Mouse (Mus musculus) hindbrain, embryonic 12.5 days (tissue): ENCODE results near the gene Plcb1. TPM values are rescaled to one million over a fixed set of nuclear protein-coding genes. Genes with fewer than 3 reads are reported as not detected.

Experiments
- ATAC-seq: fragments of 200-750 bp; cut with Nextera tagmentation; 2 replicates; pipeline ENCODE4 v1.8.0; 2017; ENCODE audit warnings: moderate TSS enrichment; ENCODE audit not compliant: low FRiP score
- H3K27ac ChIP-seq: fragments of 300-500 bp; sonication (generic); 2 replicates; pipeline ENCODE4 v1.5.1; 2016; ENCODE audit warnings: mild to moderate bottlenecking
- H3K27me3 ChIP-seq: fragments of 300-500 bp; sonication (generic); 2 replicates; pipeline ENCODE4 v1.6.1; 2016; ENCODE audit warnings: mild to moderate bottlenecking
- H3K36me3 ChIP-seq: fragments of 300-500 bp; sonication (generic); 2 replicates; pipeline ENCODE4 v1.6.1; 2016; ENCODE audit warnings: mild to moderate bottlenecking
- H3K4me1 ChIP-seq: fragments of 300-500 bp; sonication (generic); 2 replicates; pipeline ENCODE4 v1.6.1; 2016
- H3K4me2 ChIP-seq: fragments of 300-500 bp; sonication (generic); replicated peaks from 2 replicates; pipeline ENCODE4 v1.6.1; 2016; ENCODE audit warnings: mild to moderate bottlenecking
- H3K4me3 ChIP-seq: fragments of 300-500 bp; sonication (generic); 2 replicates; pipeline ENCODE4 v1.5.1; 2016; ENCODE audit warnings: mild to moderate bottlenecking
- H3K9ac ChIP-seq: fragments of 300-500 bp; sonication (generic); 2 replicates; pipeline ENCODE4 v1.6.1; 2016; ENCODE audit warnings: mild to moderate bottlenecking, moderate library complexity
- H3K9me3 ChIP-seq: fragments of 300-500 bp; sonication (generic); replicated peaks from 2 replicates; pipeline ENCODE4 v1.6.1; 2016; ENCODE audit warnings: mild to moderate bottlenecking
- WGBS: fragments of 180-500 bp; shearing (Covaris S2); methylation state at CpG from one replicate; pipeline ENCODE4 v1.1.7; 2016; 5-methylcytosine and 5-hydroxymethylcytosine counted together
- polyA plus RNA-seq: library from polyadenylated mRNA; unstranded; fragments of >200 nt; fragmentation: Nextera tagmentation; extraction: Ambion mirVana; gene quantifications from 2 replicates; pipeline ENCODE4 v1.2.1, GENCODE M21; 2016

The Plcb1 gene
- polyA plus RNA-seq, 1 experiment from 2014 or later = 20.6 TPM

DNA sequence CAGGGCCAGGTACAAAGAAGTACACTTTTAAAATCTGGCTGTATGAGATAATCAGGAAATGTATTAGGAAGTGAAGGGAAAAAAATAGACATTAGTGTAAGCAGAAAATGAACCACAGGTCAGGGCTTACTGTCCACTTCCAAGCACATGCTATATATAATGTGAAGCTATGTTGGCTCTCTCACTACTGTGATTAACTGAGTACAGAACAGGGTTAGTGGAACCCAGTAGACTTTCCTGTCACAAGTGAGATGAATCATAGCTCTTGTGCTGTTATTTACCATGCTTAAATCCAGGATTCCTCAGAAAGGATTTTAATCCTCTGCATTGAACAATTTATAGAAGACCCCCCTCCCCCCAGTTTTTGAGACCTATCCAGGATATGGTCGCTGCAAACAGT is 668.6 kb downstream of the Plcb1 start:
- Histone ChIP-seq H3K27me3 (no peaks in the 10 kb centered on the region), H3K9me3 (no peaks in the 10 kb centered on the region), H3K36me3 (no peaks in the 10 kb centered on the region), H3K9ac (no peak overlapping the region), H3K4me1 (no peaks in the 10 kb centered on the region), H3K4me3 (no peak overlapping the region), H3K4me2 (no peak overlapping the region), H3K27ac (no peak overlapping the region)
- 71% methylated on average over 1 of the region's 1 CpGs for WGBS
- ATAC-seq = no peak

DNA sequence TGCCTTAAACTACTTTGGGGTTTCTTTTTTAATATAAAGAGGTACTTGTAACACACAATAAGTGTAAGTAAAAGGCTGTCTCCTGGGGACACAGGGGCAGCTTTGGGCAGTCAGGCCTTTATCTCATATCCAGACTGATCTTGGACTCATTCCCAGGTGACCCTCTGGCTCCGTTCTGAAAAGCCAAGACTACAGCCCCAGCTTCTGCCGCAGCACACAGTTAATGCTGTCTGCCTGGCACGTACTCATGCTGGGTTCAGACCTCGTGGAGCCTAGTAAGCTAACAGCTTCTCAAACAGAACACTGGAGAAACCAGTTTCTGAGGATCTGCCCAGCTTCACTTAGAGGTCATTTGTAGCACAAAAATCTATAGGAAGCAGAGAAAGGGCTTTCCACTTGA is 682.0 kb downstream of the Plcb1 start:
- no peak for ATAC-seq
- 77% methylated on average over 4 of the region's 4 CpGs for WGBS
- H3K27me3 ChIP-seq = no peaks in the 10 kb centered on the region

DNA sequence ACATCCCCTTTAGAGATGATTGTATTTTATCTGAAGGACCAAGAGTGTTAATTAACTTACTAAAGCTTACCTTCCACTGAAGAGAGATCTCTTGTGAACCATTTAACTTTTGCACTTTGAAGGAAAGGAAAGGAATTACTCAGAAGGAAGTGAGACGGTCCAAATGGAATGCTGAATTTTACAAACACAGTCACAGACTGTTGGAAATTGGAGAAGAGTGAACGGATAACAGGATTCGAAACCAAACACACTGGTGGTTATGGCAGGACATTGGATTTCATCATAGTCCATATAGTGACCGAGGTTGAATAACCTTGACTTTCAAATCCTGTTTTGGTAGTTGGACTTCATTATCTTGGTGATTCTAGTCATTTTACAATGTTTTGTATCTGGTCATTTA is 688.2 kb downstream of the Plcb1 start:
- H3K9ac ChIP-seq = no peak overlapping the region
- H3K36me3 ChIP-seq = no peaks in the 10 kb centered on the region
- no peak for ATAC-seq
- no peak overlapping the region for H3K4me3 ChIP-seq
- H3K9me3 ChIP-seq = no peaks in the 10 kb centered on the region
- H3K27me3 ChIP-seq = no peaks in the 10 kb centered on the region
- no peaks in the 10 kb centered on the region for H3K4me1 ChIP-seq
- H3K4me2 ChIP-seq = no peak overlapping the region
- WGBS = 87% methylated on average over 4 of the region's 4 CpGs
- H3K27ac ChIP-seq = no peak overlapping the region

More for the DNA sequence above, 682.0 kb downstream of the Plcb1 start:
- no peak overlapping the region for H3K4me3 ChIP-seq
- H3K36me3 ChIP-seq = no peaks in the 10 kb centered on the region
- no peaks in the 10 kb centered on the region for H3K4me1 ChIP-seq
- H3K4me2 ChIP-seq = no peak overlapping the region
- H3K9ac ChIP-seq = no peak overlapping the region
- H3K9me3 ChIP-seq = no peaks in the 10 kb centered on the region
- no peak overlapping the region for H3K27ac ChIP-seq

DNA sequence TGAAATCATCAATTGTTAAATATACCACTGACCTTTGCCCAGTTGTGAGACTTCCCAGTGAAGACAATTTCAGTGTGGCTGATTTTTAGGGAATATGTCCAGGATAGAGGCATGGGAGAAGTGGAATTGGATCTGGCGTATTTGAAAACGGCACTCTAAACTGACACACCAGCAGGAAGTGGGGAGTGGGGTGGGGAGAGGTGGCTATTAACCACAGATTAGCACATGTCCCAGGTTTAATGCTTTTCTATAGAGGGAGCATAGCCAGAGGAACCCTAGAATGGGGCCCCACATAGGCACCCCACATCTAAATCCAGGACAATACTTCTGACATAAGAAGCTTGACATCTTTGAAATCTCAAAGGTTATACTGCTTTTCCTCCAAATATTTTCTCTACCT is 699.4 kb downstream of the Plcb1 start:
- H3K4me1 ChIP-seq = no peaks in the 10 kb centered on the region
- 72% methylated on average over 2 of the region's 2 CpGs for WGBS
- H3K4me2 ChIP-seq = no peak overlapping the region
- no peak for ATAC-seq
- no peaks in the 10 kb centered on the region for H3K9me3 ChIP-seq
- no peaks in the 10 kb centered on the region for H3K27me3 ChIP-seq
- no peaks in the 10 kb centered on the region for H3K36me3 ChIP-seq
- H3K4me3 ChIP-seq = no peak overlapping the region
- H3K27ac ChIP-seq = no peak overlapping the region
- H3K9ac ChIP-seq = no peak overlapping the region

DNA sequence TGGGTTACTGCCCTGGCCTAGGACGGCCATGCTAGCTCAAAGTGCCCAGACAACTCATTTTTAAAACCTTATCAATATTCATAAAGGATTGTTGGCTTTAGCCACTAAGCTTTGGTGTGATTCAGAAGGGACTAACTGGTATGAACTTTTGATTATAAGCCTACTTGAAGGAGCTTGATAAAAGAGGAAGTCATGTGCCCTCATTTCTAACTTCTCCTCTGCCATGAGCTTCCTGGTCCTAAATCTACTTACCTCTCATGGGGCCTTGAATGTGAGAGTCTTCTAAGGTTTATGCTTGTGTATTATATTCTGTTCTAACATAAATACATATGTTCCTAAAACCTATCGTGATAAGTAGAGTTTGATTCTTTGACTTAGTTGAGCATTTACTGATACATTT is 702.4 kb downstream of the Plcb1 start:
- H3K9me3 ChIP-seq = no peaks in the 10 kb centered on the region
- H3K9ac ChIP-seq = no peak overlapping the region
- 81% methylated on average over 2 of the region's 2 CpGs for WGBS
- H3K4me2 ChIP-seq = no peak overlapping the region
- no peak overlapping the region for H3K4me3 ChIP-seq
- no peak for ATAC-seq
- H3K36me3 ChIP-seq = no peaks in the 10 kb centered on the region
- no peaks in the 10 kb centered on the region for H3K27me3 ChIP-seq
- H3K4me1 ChIP-seq = no peaks in the 10 kb centered on the region
- H3K27ac ChIP-seq = no peak overlapping the region

DNA sequence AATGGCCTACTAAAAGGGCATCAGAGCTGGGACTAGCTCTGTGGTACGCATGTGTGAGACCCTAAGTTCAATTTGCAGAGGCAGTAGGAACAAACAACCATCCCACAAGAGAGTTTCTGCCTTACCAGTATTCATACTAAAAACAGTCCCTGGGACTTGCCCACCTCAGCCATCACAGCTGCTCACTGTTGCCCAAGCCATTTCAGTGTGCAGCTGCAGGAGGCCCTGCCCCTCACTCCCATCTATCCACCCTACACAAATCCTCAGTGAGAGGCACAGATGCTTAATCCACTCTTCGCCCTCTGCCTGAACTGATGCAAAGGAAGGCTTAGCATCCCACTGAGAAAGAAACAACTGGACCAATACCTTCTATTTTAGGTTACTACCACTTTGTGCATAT is 703.3 kb downstream of the Plcb1 start:
- Histone ChIP-seq H3K27ac (no peak overlapping the region), H3K4me3 (no peak overlapping the region), H3K4me2 (no peak overlapping the region), H3K4me1 (no peaks in the 10 kb centered on the region), H3K9ac (no peak overlapping the region), H3K27me3 (no peaks in the 10 kb centered on the region), H3K36me3 (no peaks in the 10 kb centered on the region), H3K9me3 (no peaks in the 10 kb centered on the region)
- no peak for ATAC-seq
- WGBS = 79% methylated on average over 2 of the region's 2 CpGs

DNA sequence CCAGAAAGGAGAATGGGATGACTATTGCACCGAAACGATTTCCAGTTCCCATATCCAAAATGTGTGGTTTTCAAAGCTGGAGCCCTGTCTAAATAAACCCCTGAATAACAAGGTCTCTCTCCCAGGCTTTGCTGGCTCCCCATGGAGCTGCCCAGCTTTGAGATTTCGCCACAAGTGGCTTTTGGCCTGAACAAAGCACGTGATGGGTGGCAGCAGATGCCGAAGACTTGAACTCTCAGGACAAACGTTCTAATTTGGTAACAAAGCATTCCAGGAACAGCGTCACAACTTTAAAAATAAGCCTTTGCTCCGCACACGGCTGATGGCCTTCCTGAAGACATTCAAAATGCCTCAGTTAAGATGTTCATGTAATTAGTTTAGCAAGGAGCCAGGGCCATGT is 706.9 kb downstream of the Plcb1 start:
- ATAC-seq = no peak
- Histone ChIP-seq H3K27me3 (no peaks in the 10 kb centered on the region), H3K9me3 (no peaks in the 10 kb centered on the region), H3K4me3 (no peak overlapping the region), H3K4me2 (no peak overlapping the region), H3K27ac (no peak overlapping the region), H3K4me1 (no peaks in the 10 kb centered on the region), H3K36me3 (no peaks in the 10 kb centered on the region), H3K9ac (no peak overlapping the region)
- WGBS = 71% methylated on average over 9 of the region's 9 CpGs

DNA sequence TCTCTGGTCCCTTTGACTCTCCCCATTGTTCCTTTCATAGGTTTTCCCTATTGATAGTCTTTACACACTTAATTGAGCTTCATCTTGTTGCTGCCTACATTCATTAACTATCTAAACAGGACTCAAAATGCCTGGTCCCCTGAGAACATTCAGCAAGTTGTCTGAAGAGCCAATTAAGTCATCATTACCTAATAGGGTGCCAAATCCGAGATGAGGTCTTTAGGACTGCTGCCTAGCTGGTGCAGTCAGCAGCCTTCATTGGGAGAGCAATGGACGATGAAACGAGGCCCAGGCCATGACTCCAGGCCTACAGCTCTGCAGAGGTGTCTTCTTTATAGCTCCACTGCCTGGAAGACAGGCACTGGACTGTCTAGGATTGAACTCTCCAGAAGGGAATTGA is 710.7 kb downstream of the Plcb1 start:
- Histone ChIP-seq H3K27me3 (no peaks in the 10 kb centered on the region), H3K27ac (no peak overlapping the region), H3K36me3 (no peaks in the 10 kb centered on the region), H3K4me2 (no peak overlapping the region), H3K4me1 (no peaks in the 10 kb centered on the region), H3K4me3 (no peak overlapping the region), H3K9me3 (no peaks in the 10 kb centered on the region), H3K9ac (no peak overlapping the region)
- no peak for ATAC-seq
- WGBS = 23% methylated on average over 3 of the region's 3 CpGs

DNA sequence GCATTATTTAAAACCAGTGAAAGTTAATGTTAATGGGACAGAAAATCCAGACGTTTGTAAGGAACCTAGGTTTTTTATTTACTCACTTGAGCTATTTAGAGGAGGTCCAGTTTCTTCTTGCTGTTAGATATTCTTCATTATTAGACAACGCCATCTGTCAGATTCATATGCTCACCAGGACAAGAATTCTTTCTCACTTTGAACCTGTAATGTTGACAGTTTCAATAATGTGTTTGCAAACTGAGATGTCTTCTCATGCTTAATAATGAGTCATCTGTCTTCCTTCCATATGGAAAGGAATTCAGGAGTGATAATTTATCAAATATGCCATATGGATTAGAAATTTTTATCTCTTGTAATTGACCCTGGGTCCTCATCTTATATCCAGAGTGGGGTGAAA is 711.4 kb downstream of the Plcb1 start:
- Histone ChIP-seq H3K4me3 (no peak overlapping the region), H3K36me3 (no peaks in the 10 kb centered on the region), H3K27ac (no peak overlapping the region), H3K4me1 (no peaks in the 10 kb centered on the region), H3K9me3 (no peaks in the 10 kb centered on the region), H3K9ac (no peak overlapping the region), H3K27me3 (no peaks in the 10 kb centered on the region), H3K4me2 (no peak overlapping the region)
- no peak for ATAC-seq
- WGBS = 75% methylated on average over 2 of the region's 2 CpGs

DNA sequence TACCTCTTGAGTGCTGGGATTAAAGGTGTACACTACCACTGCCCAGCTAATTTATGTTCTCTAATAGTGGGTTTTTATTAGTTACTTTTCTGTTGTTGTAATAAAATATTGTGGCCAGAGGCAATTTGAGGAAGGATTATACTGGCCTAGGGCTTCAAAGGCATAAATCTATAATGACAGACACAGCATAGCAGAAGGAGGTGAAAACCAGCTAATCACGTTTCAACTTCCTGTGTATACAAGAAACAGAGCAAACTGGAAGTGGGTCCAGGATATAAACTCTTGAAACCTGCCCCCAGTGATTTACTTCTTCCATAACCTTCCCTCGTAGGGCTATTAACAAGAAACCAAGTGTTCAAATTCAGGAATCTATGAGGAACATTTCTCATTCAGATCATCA is 715.0 kb downstream of the Plcb1 start:
- Histone ChIP-seq H3K9me3 (no peaks in the 10 kb centered on the region), H3K36me3 (no peaks in the 10 kb centered on the region), H3K27me3 (no peaks in the 10 kb centered on the region), H3K4me2 (no peak overlapping the region), H3K4me3 (no peak overlapping the region), H3K4me1 (no peaks in the 10 kb centered on the region), H3K9ac (no peak overlapping the region), H3K27ac (no peak overlapping the region)
- 79% methylated on average over 2 of the region's 2 CpGs for WGBS
- no peak for ATAC-seq

DNA sequence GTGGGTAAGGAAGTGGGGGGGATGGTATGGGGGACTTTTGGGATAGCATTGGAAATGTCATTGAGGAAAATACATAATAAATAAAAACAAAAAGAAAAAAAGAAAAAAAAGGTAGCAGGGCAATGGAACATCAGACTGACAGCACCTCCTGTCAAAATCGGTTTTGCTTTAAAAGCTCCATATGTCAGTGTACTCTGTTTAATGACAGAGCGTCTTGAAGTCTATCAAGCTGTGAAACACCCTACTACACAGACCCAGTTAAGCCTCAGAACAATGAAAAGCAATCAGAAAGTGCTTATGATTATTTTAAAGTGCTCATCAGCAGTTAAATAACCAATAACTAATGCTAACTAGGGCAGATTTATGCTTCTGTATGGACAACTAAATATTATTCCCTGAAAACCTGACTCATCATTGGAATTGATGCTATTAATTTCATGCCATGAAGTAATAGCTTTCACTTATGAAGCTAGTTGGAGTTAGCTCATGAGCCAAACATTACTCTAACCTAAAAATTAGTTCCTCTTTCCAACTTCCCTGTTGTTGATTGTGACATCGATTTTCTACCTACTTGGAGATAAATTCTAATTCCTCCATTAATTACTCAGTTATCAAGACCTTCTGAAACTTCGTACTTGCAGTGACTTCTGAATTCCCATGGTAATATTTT is 717.6 kb downstream of the Plcb1 start:
- no peak for ATAC-seq

DNA sequence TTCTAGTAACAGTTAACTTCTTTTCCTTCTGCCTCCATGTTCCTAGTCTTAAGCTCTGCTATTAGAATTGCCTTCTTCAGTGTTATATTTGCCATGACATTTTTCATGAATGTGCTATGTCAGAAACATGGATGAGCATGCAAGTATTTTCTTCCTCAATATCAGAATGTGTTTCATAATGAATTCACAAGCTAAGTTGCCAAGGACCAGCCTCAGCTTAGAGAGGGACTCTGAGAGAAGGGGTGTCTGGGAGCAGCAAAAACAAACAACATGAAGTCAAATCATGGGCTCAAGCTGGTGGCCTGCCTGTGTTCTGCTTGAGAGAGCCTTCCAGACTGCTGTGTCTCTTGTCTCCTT is 718.1 kb downstream of the Plcb1 start:
- H3K4me3 ChIP-seq = no peak overlapping the region
- no peaks in the 10 kb centered on the region for H3K9me3 ChIP-seq
- no peak overlapping the region for H3K27ac ChIP-seq
- ATAC-seq = no peak
- H3K4me1 ChIP-seq = no peaks in the 10 kb centered on the region
- no peak overlapping the region for H3K4me2 ChIP-seq
- no peak overlapping the region for H3K9ac ChIP-seq
- no peaks in the 10 kb centered on the region for H3K27me3 ChIP-seq
- H3K36me3 ChIP-seq = no peaks in the 10 kb centered on the region

More for the DNA sequence above, 717.6 kb downstream of the Plcb1 start:
- Histone ChIP-seq H3K4me3 (no peak overlapping the region), H3K36me3 (no peaks in the 10 kb centered on the region), H3K9me3 (no peaks in the 10 kb centered on the region), H3K27me3 (no peaks in the 10 kb centered on the region), H3K9ac (no peak overlapping the region), H3K4me2 (no peak overlapping the region), H3K4me1 (no peaks in the 10 kb centered on the region), H3K27ac (no peak overlapping the region)
- 90% methylated on average over 4 of the region's 4 CpGs for WGBS

DNA sequence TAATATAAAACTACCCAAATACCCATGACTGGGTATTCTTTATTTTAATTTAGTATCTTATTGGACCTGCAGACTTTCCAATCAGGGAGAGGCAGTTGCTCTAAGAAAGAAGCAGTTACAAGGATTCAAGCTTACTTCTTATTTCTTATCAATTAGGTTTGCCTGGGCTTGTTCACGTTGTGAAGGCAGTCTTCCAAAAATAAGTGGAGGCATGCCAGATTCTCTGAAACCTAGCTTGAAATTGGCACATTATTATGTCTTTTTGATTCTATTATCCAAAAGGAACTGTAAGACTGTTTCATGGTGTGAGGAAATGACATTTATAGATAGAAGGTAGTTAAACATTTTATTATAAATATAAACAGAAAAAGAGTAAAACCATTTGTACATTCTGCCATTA is 721.2 kb downstream of the Plcb1 start:
- no peak overlapping the region for H3K9ac ChIP-seq
- H3K4me2 ChIP-seq = no peak overlapping the region
- H3K36me3 ChIP-seq = no peaks in the 10 kb centered on the region
- H3K27ac ChIP-seq = no peak overlapping the region
- H3K4me1 ChIP-seq = no peaks in the 10 kb centered on the region
- H3K4me3 ChIP-seq = no peak overlapping the region
- 88% methylated on average over 1 of the region's 1 CpGs for WGBS
- no peak for ATAC-seq
- H3K27me3 ChIP-seq = no peaks in the 10 kb centered on the region
- H3K9me3 ChIP-seq = no peaks in the 10 kb centered on the region
